Mouse (Mus musculus): ENCODE measurements around the gene Agr2.

DNA sequence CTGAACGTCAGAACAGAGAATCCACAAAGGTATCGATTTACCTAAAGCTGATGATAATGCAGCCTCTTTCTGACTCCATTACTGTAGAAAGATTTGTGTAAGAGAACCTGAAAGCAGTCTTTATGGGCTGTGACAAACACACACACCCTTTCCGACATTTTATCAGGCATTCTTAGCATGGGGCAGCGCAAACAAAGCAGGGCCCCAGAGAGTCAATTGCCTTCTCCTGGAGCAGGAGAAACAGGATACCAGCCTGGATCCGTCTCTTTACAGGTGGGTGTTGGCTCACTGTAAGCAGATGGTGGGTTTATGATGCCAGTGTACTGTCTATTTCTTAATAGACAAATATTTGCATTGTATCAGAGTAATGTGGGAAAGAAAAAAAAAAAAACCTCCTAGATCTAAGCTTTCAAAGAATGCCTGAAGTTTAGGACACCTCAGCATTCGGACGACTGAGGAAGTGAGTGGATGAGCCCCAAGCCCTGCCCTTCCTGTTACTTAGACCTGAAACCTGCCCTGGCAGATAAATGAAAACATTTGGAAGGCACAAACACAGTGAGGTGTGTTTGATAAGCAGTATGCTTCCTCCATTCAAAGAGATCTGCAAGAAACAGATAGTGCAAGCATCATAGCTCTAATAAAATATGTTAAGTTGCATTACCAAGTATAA, 26.5 kb upstream of the Agr2 start:
- TF ChIP-seq POLR2A (IDR thresholded peaks at IDR 0.05; ENCODE audit: borderline replicate concordance, insufficient read depth, low read length) (no peak), CTCF (IDR thresholded peaks at IDR 0.05; ENCODE audit: borderline replicate concordance, insufficient read depth, low read depth, low read length) (no peak)

Data from cerebellum, adult 2 months (tissue).